ENCODE assay signal across 28 mouse cellular contexts in genomic region chr12:69824881-69825597, GRCm38 (mm10). TPM values are rescaled to one million over a fixed set of nuclear protein-coding genes. Genes with fewer than 3 reads are reported as not detected.
A peak's percentile ranks its signal among the peaks of the same experiment; 100 is the strongest.
DNase-seq lines count a peak whose midpoint lies in the region; ATAC-seq lines count a peak whose summit lies in the region.
"Had no signal": no experiment of that assay in that cellular context is flagged by ENCODE, and none has a peak within 500 bp of the region (broad histone marks: within the 10 kb centered on the region; RNA-seq: fewer than 3 reads in every experiment).

No protein-coding gene starts in this region.

- H3K4me1 ChIP-seq in kidney, embryonic 16.5 days (ENCODE audit: insufficient read depth, low read length): no peaks in the 10 kb centered on the region
- H3K4me1 ChIP-seq: embryonic facial prominence, embryonic 12.5 days; limb, embryonic 10.5 days; neural tube, embryonic 12.5 days; stomach, embryonic 15.5 days had no signal

- 72% methylated on average over 9 of the region's 9 CpGs for WGBS in kidney, embryonic 16.5 days

- 0 out of 2 replicates have a peak overlapping the region, but pooled peaks have one; percentile 20 for H3K27ac ChIP-seq in kidney, embryonic 16.5 days (ENCODE audit: low read length)
- H3K27ac ChIP-seq: embryonic facial prominence, embryonic 12.5 days; forebrain, embryonic 12.5 days; hindbrain, embryonic 10.5 days; hindbrain, postnatal 0 days; limb, embryonic 10.5 days; neural tube, embryonic 12.5 days; stomach, embryonic 15.5 days had no signal

- ATAC-seq in kidney, embryonic 16.5 days (ENCODE audit: low FRiP score, low TSS enrichment): no peak
- ATAC-seq: hindbrain, postnatal 0 days had no signal

- no peak overlapping the region for H3K9ac ChIP-seq in kidney, embryonic 16.5 days (replicated peaks; ENCODE audit: low read length)
- H3K9ac ChIP-seq: embryonic facial prominence, embryonic 12.5 days; forebrain, embryonic 12.5 days; neural tube, embryonic 12.5 days; stomach, embryonic 15.5 days had no signal

- H3K36me3 ChIP-seq in kidney, embryonic 16.5 days (ENCODE audit: insufficient read depth, low read length): peaks cover 52% of the 10 kb centered on the region

- H3K4me3 ChIP-seq in kidney, embryonic 16.5 days (ENCODE audit: low read length): no peak overlapping the region
- H3K4me3 ChIP-seq: embryonic facial prominence, embryonic 12.5 days; erythroblast, embryonic 14.5 days; forebrain, embryonic 12.5 days; hindbrain, embryonic 10.5 days; limb, embryonic 10.5 days; megakaryocyte, embryonic 14.5 days; neural tube, embryonic 12.5 days; stomach, embryonic 15.5 days had no signal

- H3K4me2 ChIP-seq in kidney, embryonic 16.5 days (replicated peaks; ENCODE audit: low read depth, low read length): no peak overlapping the region
- H3K4me2 ChIP-seq: embryonic facial prominence, embryonic 12.5 days; forebrain, embryonic 12.5 days; neural tube, embryonic 12.5 days; stomach, embryonic 15.5 days had no signal

- 0 out of 2 replicates have a peak, but pooled peaks cover 3% of the 10 kb centered on the region for H3K9me3 ChIP-seq in kidney, embryonic 16.5 days (ENCODE audit: low read length)
- H3K9me3 ChIP-seq: embryonic facial prominence, embryonic 12.5 days; forebrain, embryonic 12.5 days; limb, embryonic 10.5 days; stomach, embryonic 15.5 days had no signal

- peak; percentile 43 to 68 for DNase-seq in adrenal gland, adult (ENCODE audit: inconsistent age in 2 of 2, low spot score in 1 of 2)
- DNase-seq in adrenal gland, postnatal 10 days: no peak
- DNase-seq in kidney, adult 9 months: no peak
- peak; percentile 21 for DNase-seq in CD4-positive helper T cell, adult 2 months (ENCODE audit: low read depth, low spot score)
- DNase-seq in induced T-regulatory cell, adult 2 months (ENCODE audit: low read depth): peak; percentile 80
- no peak for DNase-seq in thymus, postnatal 4 days
- no peak for DNase-seq in Muller cell, postnatal 12 days (ENCODE audit: inconsistent ontology term)
- DNase-seq: cerebellum, adult 2 months; cerebellum, postnatal 25 days; heart, postnatal 10 days; kidney, adult 11 months; kidney, postnatal 14 days; liver; lung, adult 2 months; midbrain, embryonic 14.5 days; right cerebral cortex, adult 18-20 months; right cerebral cortex, postnatal 4 days; thymus, postnatal 36 days had no signal

- H3K27me3 ChIP-seq in kidney, embryonic 16.5 days (ENCODE audit: insufficient read depth, low read length): no peaks in the 10 kb centered on the region
- H3K27me3 ChIP-seq: embryonic facial prominence, embryonic 12.5 days; forebrain, embryonic 12.5 days; megakaryocyte, embryonic 14.5 days; neural tube, embryonic 12.5 days; stomach, embryonic 15.5 days had no signal

RNA-seq across cellular contexts. Expression of gene Cdkl1, which starts 34.0 kb away (rescaled TPM):
- 1 to 10 TPM; 3.3 to 4.3 TPM for total RNA-seq in adrenal gland, postnatal 10 days (2021)
- 25.7 and 32.4 TPM in 2 replicates for polyA plus RNA-seq in kidney, embryonic 16.5 days (2015; fragmentation: Nextera tagmentation; extraction: Ambion mirVana)

Comparison
In these comparisons a context has a peak if more than half of its experiments do, and no peak if none do; other contexts are left out.
1. DNase-seq: peak in adrenal gland, adult (2 of 2), CD4-positive helper T cell, adult 2 months (single experiment) and induced T-regulatory cell, adult 2 months (single experiment); none in adrenal gland, postnatal 10 days (single experiment), kidney, adult 9 months (single experiment), thymus, postnatal 4 days (single experiment) and Muller cell, postnatal 12 days (single experiment).